ENCODE assay signal across 9 mouse cellular contexts in genomic region chr5:30270571-30271190, GRCm38 (mm10). TPM values are rescaled to one million over a fixed set of nuclear protein-coding genes. Genes with fewer than 3 reads are reported as not detected.
DNase-seq lines count a peak whose midpoint lies in the region; ATAC-seq and TF ChIP-seq lines count a peak whose summit lies in the region.
"Had no signal": no experiment of that assay in that cellular context is flagged by ENCODE, and none has a peak within 500 bp of the region (broad histone marks: within the 10 kb centered on the region; RNA-seq: fewer than 3 reads in every experiment).

No protein-coding gene starts in this region.

- H3K4me3 ChIP-seq in intestine, embryonic 15.5 days (replicated peaks) = no peak overlapping the region
- no peak overlapping the region for H3K4me3 ChIP-seq in intestine, postnatal 0 days (ENCODE audit: low read depth, low read length)
- no peak overlapping the region for H3K4me3 ChIP-seq in neural tube, embryonic 15.5 days (replicated peaks)
- H3K4me3 ChIP-seq in liver, embryonic 12.5 days = no peak overlapping the region
- H3K4me3 ChIP-seq in kidney, embryonic 15.5 days (replicated peaks) = no peak overlapping the region
- H3K4me3 ChIP-seq: midbrain, embryonic 12.5 days had no signal

- 70% methylated on average over 11 of the region's 11 CpGs for WGBS in intestine, embryonic 15.5 days
- 69% methylated on average over 11 of the region's 11 CpGs for whole genome bisulfite sequencing in intestine, postnatal 0 days
- 62% methylated on average over 11 of the region's 11 CpGs for WGBS in neural tube, embryonic 15.5 days
- 77% methylated on average over 11 of the region's 11 CpGs for WGBS in liver, embryonic 12.5 days (ENCODE audit: insufficient replicate concordance)
- 71% methylated on average over 11 of the region's 11 CpGs for WGBS in kidney, embryonic 15.5 days

- 0 out of 2 replicates have a peak, but pooled peaks cover 2% of the 10 kb centered on the region for H3K4me1 ChIP-seq in intestine, embryonic 15.5 days (replicated peaks)
- H3K4me1 ChIP-seq in intestine, postnatal 0 days (replicated peaks; ENCODE audit: control insufficient read depth, insufficient read depth, low read length) = no peaks in the 10 kb centered on the region
- H3K4me1 ChIP-seq in neural tube, embryonic 15.5 days = peaks cover 8% of the 10 kb centered on the region; the same call in 1 of the 2 replicates
- H3K4me1 ChIP-seq in liver, embryonic 12.5 days = no peaks in the 10 kb centered on the region
- H3K4me1 ChIP-seq in kidney, embryonic 15.5 days = 0 out of 2 replicates have a peak, but pooled peaks cover 3% of the 10 kb centered on the region
- H3K4me1 ChIP-seq: midbrain, embryonic 12.5 days had no signal

- peak; percentile 79 to 85 for DNase-seq in frontal cortex, adult 2 months (ENCODE audit: extremely low spot score in 1 of 2, low spot score in 1 of 2)
- DNase-seq in heart, postnatal 4 days = peak; percentile 30

- 0 out of 2 replicates have a peak overlapping the region, but pooled peaks have one; percentile 1 for H3K27ac ChIP-seq in intestine, embryonic 15.5 days
- H3K27ac ChIP-seq in intestine, postnatal 0 days (ENCODE audit: low read depth, low read length) = no peak overlapping the region
- peak overlapping the region; percentile 64 for H3K27ac ChIP-seq in neural tube, embryonic 15.5 days (replicated peaks)
- H3K27ac ChIP-seq in liver, embryonic 12.5 days = no peak overlapping the region
- no peak overlapping the region for H3K27ac ChIP-seq in kidney, embryonic 15.5 days
- H3K27ac ChIP-seq: midbrain, embryonic 12.5 days had no signal

- H3K4me2 ChIP-seq in intestine, embryonic 15.5 days (replicated peaks) = no peak overlapping the region
- H3K4me2 ChIP-seq in intestine, postnatal 0 days (replicated peaks; ENCODE audit: low read depth) = no peak overlapping the region
- H3K4me2 ChIP-seq in neural tube, embryonic 15.5 days = no peak overlapping the region
- no peak overlapping the region for H3K4me2 ChIP-seq in liver, embryonic 12.5 days
- no peak overlapping the region for H3K4me2 ChIP-seq in kidney, embryonic 15.5 days
- H3K4me2 ChIP-seq: midbrain, embryonic 12.5 days had no signal

- no peak for TF ChIP-seq CTCF in intestine, postnatal 0 days (IDR thresholded peaks at IDR 0.05; ENCODE audit: low read depth)

- H3K9ac ChIP-seq in intestine, embryonic 15.5 days = no peak overlapping the region; the same call in 1 of the 2 replicates
- H3K9ac ChIP-seq in intestine, postnatal 0 days (ENCODE audit: low read depth, low read length) = no peak overlapping the region
- H3K9ac ChIP-seq in neural tube, embryonic 15.5 days (replicated peaks) = no peak overlapping the region
- H3K9ac ChIP-seq in liver, embryonic 12.5 days = no peak overlapping the region
- no peak overlapping the region for H3K9ac ChIP-seq in kidney, embryonic 15.5 days
- H3K9ac ChIP-seq: midbrain, embryonic 12.5 days had no signal

- no peak for ATAC-seq in intestine, embryonic 15.5 days
- ATAC-seq in intestine, postnatal 0 days = no peak
- ATAC-seq in neural tube, embryonic 15.5 days (ENCODE audit: low FRiP score) = no peak
- no peak for ATAC-seq in liver, embryonic 12.5 days
- no peak for ATAC-seq in inflammation-experienced regulatory T-cells, adult 6 months
- no peak for ATAC-seq in kidney, embryonic 15.5 days (replicated peaks; ENCODE audit: low FRiP score)

- no peaks in the 10 kb centered on the region for H3K27me3 ChIP-seq in intestine, embryonic 15.5 days (replicated peaks)
- H3K27me3 ChIP-seq in intestine, postnatal 0 days (replicated peaks; ENCODE audit: control insufficient read depth, insufficient read depth, low read length) = no peaks in the 10 kb centered on the region
- H3K27me3 ChIP-seq in neural tube, embryonic 15.5 days (replicated peaks) = no peaks in the 10 kb centered on the region
- no peaks in the 10 kb centered on the region for H3K27me3 ChIP-seq in liver, embryonic 12.5 days (replicated peaks)
- H3K27me3 ChIP-seq in kidney, embryonic 15.5 days = no peaks in the 10 kb centered on the region
- H3K27me3 ChIP-seq: midbrain, embryonic 12.5 days had no signal

- no peaks in the 10 kb centered on the region for H3K9me3 ChIP-seq in intestine, embryonic 15.5 days
- H3K9me3 ChIP-seq in intestine, postnatal 0 days (ENCODE audit: control insufficient read depth) = no peaks in the 10 kb centered on the region
- H3K9me3 ChIP-seq in neural tube, embryonic 15.5 days (replicated peaks) = no peaks in the 10 kb centered on the region
- H3K9me3 ChIP-seq in liver, embryonic 12.5 days (replicated peaks) = no peaks in the 10 kb centered on the region
- H3K9me3 ChIP-seq in kidney, embryonic 15.5 days (replicated peaks) = no peaks in the 10 kb centered on the region
- H3K9me3 ChIP-seq: midbrain, embryonic 12.5 days had no signal

- peaks cover 11% of the 10 kb centered on the region; the same call in 1 of the 2 replicates for H3K36me3 ChIP-seq in intestine, embryonic 15.5 days
- peaks cover 29% of the 10 kb centered on the region for H3K36me3 ChIP-seq in intestine, postnatal 0 days (ENCODE audit: control insufficient read depth, insufficient read depth)
- peaks cover 20% of the 10 kb centered on the region for H3K36me3 ChIP-seq in neural tube, embryonic 15.5 days
- H3K36me3 ChIP-seq in liver, embryonic 12.5 days = peaks cover 41% of the 10 kb centered on the region
- H3K36me3 ChIP-seq in kidney, embryonic 15.5 days = peaks cover 20% of the 10 kb centered on the region

RNA-seq across cellular contexts. Expression of gene Drc1, which starts 10.5 kb away (rescaled TPM):
- 0.38 and 0.78 TPM in 2 replicates for polyA plus RNA-seq in intestine, embryonic 15.5 days (2015; fragmentation: Nextera tagmentation; extraction: Ambion mirVana)
- polyA plus RNA-seq in intestine, postnatal 0 days (2015; fragmentation: Nextera tagmentation; extraction: Ambion mirVana) = 0.72 and 1.1 TPM in 2 replicates
- 8.8 and 11.5 TPM in 2 replicates for polyA plus RNA-seq in frontal cortex, adult 2 months (2012; rRNA removed)
- under 1 TPM in 1 of 2 experiments, not detected in 1; 0.11 TPM for total RNA-seq in heart, postnatal 4 days (2021)
- 4.1 and 7.1 TPM in 2 replicates for polyA plus RNA-seq in neural tube, embryonic 15.5 days (2015; fragmentation: Nextera tagmentation; extraction: Ambion mirVana)
- polyA plus RNA-seq in liver, embryonic 12.5 days (2016; fragmentation: Nextera tagmentation; extraction: Ambion mirVana) = 1.6 and 1.7 TPM in 2 replicates
- polyA plus RNA-seq in inflammation-experienced regulatory T-cells, adult 6 months (2017; shearing (Covaris generic)) = 1 to 10 TPM in 2 of 3 experiments, under 1 TPM in 1; 0.50 to 3.1 (median 1.5) TPM
- 0.30 and 0.84 TPM in 2 replicates for polyA plus RNA-seq in kidney, embryonic 15.5 days (2015; fragmentation: Nextera tagmentation; extraction: Ambion mirVana)

RNA-seq across cellular contexts. Expression of gene Selenoi, which starts 38.3 kb away (rescaled TPM):
- 37.3 and 38.1 TPM in 2 replicates for polyA plus RNA-seq in intestine, embryonic 15.5 days (2015; fragmentation: Nextera tagmentation; extraction: Ambion mirVana)
- polyA plus RNA-seq in intestine, postnatal 0 days (2015; fragmentation: Nextera tagmentation; extraction: Ambion mirVana) = 66.2 and 78.5 TPM in 2 replicates
- 27.6 and 29.0 TPM in 2 replicates for polyA plus RNA-seq in frontal cortex, adult 2 months (2012; rRNA removed)
- 10 to 100 TPM; 22.8 to 24.9 TPM for total RNA-seq in heart, postnatal 4 days (2021)
- polyA plus RNA-seq in neural tube, embryonic 15.5 days (2015; fragmentation: Nextera tagmentation; extraction: Ambion mirVana) = 25.0 and 26.6 TPM in 2 replicates
- 20.2 and 22.0 TPM in 2 replicates for polyA plus RNA-seq in liver, embryonic 12.5 days (2016; fragmentation: Nextera tagmentation; extraction: Ambion mirVana)
- 10 to 100 TPM; 18.1 to 26.0 (median 25.3) TPM for polyA plus RNA-seq in inflammation-experienced regulatory T-cells, adult 6 months (2017; shearing (Covaris generic))
- polyA plus RNA-seq in kidney, embryonic 15.5 days (2015; fragmentation: Nextera tagmentation; extraction: Ambion mirVana) = 14.0 and 14.3 TPM in 2 replicates

Comparison
In these comparisons a context has a peak if more than half of its experiments do, and no peak if none do; other contexts are left out.
1. H3K27ac ChIP-seq: peak in intestine, embryonic 15.5 days (single experiment) and neural tube, embryonic 15.5 days (single experiment); none in intestine, postnatal 0 days (single experiment), liver, embryonic 12.5 days (single experiment) and kidney, embryonic 15.5 days (single experiment).